Mouse (Mus musculus) heart, embryonic 14.5 days (tissue): ENCODE measurements around the gene Gfy. TPM values are rescaled to one million over a fixed set of nuclear protein-coding genes. Genes with fewer than 3 reads are reported as not detected.

Experiments
- ATAC-seq: fragments of 200-750 bp; cut with Nextera tagmentation; 2 replicates; pipeline ENCODE4 v1.8.0; 2017; ENCODE audit warnings: low read depth, moderate TSS enrichment; ENCODE audit not compliant: insufficient number of reproducible peaks, insufficient read depth, low FRiP score
- H3K27ac ChIP-seq, 2 experiments: fragments of 200-500 bp in 1 of 2; fragments of 300-500 bp in 1 of 2; sonication (generic) in 1 of 2; replicated peaks in 1 of 2; 2 replicates each; pipeline ENCODE4 v1.5.1; 2012 to 2014; ENCODE audit warnings: low read depth in 2 of 2, low read length in 2 of 2, control low read depth in 1 of 2, mild to moderate bottlenecking in 1 of 2, mixed read lengths in 1 of 2; ENCODE audit not compliant: control insufficient read depth in 1 of 2, insufficient read depth in 1 of 2
- H3K27me3 ChIP-seq: fragments of 300-500 bp; sonication (generic); 2 replicates; pipeline ENCODE4 v1.6.1; 2014; ENCODE audit warnings: mild to moderate bottlenecking, low read length, control low read depth; ENCODE audit not compliant: control insufficient read depth, insufficient read depth
- H3K36me3 ChIP-seq: fragments of 300-500 bp; sonication (generic); 2 replicates; pipeline ENCODE4 v1.6.1; 2014; ENCODE audit warnings: mild to moderate bottlenecking, control low read depth, low read length, mixed read lengths; ENCODE audit not compliant: control insufficient read depth, insufficient read depth
- H3K4me1 ChIP-seq, 2 experiments: fragments of 200-500 bp in 1 of 2; fragments of 300-500 bp in 1 of 2; sonication (generic) in 1 of 2; 2 replicates each; pipeline ENCODE4 v1.6.1; 2012 to 2014; ENCODE audit warnings: low read length in 2 of 2, control low read depth in 1 of 2, mixed read lengths in 1 of 2; ENCODE audit not compliant: control insufficient read depth in 2 of 2, insufficient read depth in 2 of 2
- H3K4me2 ChIP-seq: fragments of 300-500 bp; sonication (generic); 2 replicates; pipeline ENCODE4 v1.6.1; 2014; ENCODE audit warnings: mild to moderate bottlenecking, low read length
- H3K4me3 ChIP-seq, 2 experiments: fragments of 200-500 bp in 1 of 2; fragments of 300-500 bp in 1 of 2; sonication (generic) in 1 of 2; 2 replicates each; pipeline ENCODE4 v1.5.1; 2012 to 2014; ENCODE audit warnings: low read length in 2 of 2, mild to moderate bottlenecking in 2 of 2, control low read depth in 1 of 2, low read depth in 1 of 2, moderate library complexity in 1 of 2; ENCODE audit not compliant: control insufficient read depth in 1 of 2, insufficient read depth in 1 of 2
- H3K9ac ChIP-seq: fragments of 300-500 bp; sonication (generic); 2 replicates; pipeline ENCODE4 v1.6.1; 2014; ENCODE audit warnings: mild to moderate bottlenecking, low read length
- H3K9me3 ChIP-seq: fragments of 300-500 bp; sonication (generic); 2 replicates; pipeline ENCODE4 v1.6.1; 2016; ENCODE audit warnings: low read length, control low read depth; ENCODE audit not compliant: control insufficient read depth
- WGBS: fragments of 180-500 bp; shearing (Covaris S2); extraction: QIAGEN DNeasy Blood & Tissue Kit; methylation state at CpG from one replicate; pipeline ENCODE4 v1.1.7; 2014; 5-methylcytosine and 5-hydroxymethylcytosine counted together
- polyA plus RNA-seq: library from polyadenylated mRNA; unstranded; fragments of >200 nt; fragmentation: Nextera tagmentation; extraction: Ambion mirVana; gene quantifications from 2 replicates; pipeline ENCODE4 v1.2.1, GENCODE M21; 2014

Gfy gene
- polyA plus RNA-seq, 1 experiment from 2014 or later = not detected

DNA sequence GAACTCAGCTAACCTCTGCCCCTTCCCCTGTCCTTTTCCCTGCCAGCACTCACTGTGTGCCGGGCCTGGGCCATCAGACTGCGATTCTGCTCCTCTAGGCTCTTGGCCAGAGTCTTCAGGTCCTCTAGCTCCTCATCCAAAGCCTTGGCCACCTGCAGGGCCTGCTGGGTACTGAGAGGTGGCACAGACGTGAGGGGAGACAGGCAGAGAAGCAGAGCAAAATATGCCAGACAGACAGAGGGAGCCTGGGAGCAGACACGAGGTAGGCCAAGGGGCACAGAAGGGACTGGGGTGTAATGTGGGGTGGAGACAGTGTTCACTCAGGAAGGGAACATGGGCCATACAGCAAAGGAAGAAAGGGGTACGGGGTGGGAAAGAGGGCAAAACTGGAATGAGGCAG is 14.0 kb upstream of the Gfy start:
- H3K27ac ChIP-seq = no peak overlapping the region
- no peak overlapping the region for H3K9ac ChIP-seq
- H3K9me3 ChIP-seq = no peaks in the 10 kb centered on the region
- no peak overlapping the region for H3K4me2 ChIP-seq
- no peaks in the 10 kb centered on the region for H3K36me3 ChIP-seq
- H3K27me3 ChIP-seq = peaks cover 29% of the 10 kb centered on the region
- no peak overlapping the region for H3K4me3 ChIP-seq
- 64% methylated on average over 5 of the region's 5 CpGs for WGBS
- peaks cover 15 to 16% of the 10 kb centered on the region in 2 experiments; a peak in 3 of 4 replicates for H3K4me1 ChIP-seq
- no peak for ATAC-seq

DNA sequence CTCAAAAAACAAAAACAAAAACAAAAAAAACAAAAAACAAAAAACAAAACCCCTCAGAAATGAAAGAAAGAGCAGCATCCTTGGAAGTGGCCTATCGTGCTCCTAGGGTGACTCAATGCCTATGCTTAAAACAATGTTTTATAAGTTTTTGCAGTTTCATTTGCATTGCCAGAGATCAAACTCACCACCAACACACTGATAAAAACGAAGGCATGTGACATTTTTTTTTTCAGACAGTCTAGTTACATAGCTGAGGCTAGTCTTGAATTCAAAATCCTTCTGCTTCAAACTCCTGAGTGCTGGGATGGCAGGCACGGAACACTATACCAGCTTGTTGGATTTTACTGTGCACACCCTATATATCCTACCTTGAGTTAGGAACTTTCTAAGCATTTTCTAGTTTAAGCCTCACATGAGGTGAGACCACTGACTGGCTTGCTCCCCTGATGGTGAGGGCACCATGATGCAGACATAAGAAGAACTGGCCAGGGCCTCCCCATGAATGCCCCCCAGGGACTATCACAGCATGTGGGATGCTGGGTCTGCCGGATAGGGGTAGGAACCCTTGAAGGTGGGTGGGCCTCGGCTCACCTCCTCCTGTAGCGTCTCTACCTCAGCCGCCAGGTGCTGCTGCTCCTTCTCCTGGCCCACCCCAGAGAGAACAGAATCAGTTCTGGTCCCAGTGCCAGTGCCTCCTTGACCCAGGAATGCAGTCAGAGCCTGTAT is 13.4 kb upstream of the Gfy start:
- H3K9me3 ChIP-seq = no peaks in the 10 kb centered on the region
- WGBS = 86% methylated on average over 7 of the region's 7 CpGs
- H3K4me3 ChIP-seq = no peak overlapping the region
- H3K27me3 ChIP-seq = peaks cover 36% of the 10 kb centered on the region
- H3K36me3 ChIP-seq = no peaks in the 10 kb centered on the region
- no peak overlapping the region for H3K27ac ChIP-seq
- ATAC-seq = no peak
- H3K4me2 ChIP-seq = no peak overlapping the region
- H3K9ac ChIP-seq = no peak overlapping the region
- peaks cover 15% of the 10 kb centered on the region in 2 experiments; a peak in 3 of 4 replicates for H3K4me1 ChIP-seq

DNA sequence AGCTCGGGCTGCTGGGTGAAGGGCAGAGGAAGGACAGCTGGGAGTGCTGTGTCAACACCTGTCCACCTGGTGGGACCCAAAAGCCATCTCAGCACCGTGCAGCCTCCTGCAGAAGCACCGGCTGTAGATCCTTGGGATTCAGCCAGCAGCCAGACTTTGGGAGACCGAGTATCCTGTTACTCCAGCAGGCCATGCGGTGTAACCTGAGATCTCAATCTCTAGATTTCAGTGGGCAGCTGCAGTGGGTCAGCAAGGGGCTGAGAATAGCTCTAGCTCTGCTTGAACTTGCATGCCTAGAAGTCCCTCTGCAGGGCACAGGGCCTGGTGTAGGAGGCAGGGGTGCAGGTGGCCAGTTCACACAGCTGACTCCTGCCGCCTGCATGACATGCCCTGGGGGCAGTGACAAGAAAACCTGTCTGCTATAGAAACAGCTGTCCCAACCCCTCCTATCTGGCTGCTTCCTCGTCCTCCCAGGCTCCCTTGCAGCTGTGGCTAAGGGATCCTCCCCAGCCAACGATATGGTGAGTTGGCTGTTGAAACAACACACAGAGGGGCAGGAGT is 12.5 kb upstream of the Gfy start:
- H3K4me1 ChIP-seq = peaks cover 15% of the 10 kb centered on the region in 2 experiments; a peak in 3 of 4 replicates
- H3K4me3 ChIP-seq = no peak overlapping the region
- H3K9me3 ChIP-seq = no peaks in the 10 kb centered on the region
- no peak overlapping the region for H3K4me2 ChIP-seq
- peaks cover 41% of the 10 kb centered on the region for H3K27me3 ChIP-seq
- no peak for ATAC-seq
- H3K9ac ChIP-seq = no peak overlapping the region
- no peaks in the 10 kb centered on the region for H3K36me3 ChIP-seq
- 11% methylated on average over 8 of the region's 8 CpGs for WGBS
- no peak overlapping the region for H3K27ac ChIP-seq

DNA sequence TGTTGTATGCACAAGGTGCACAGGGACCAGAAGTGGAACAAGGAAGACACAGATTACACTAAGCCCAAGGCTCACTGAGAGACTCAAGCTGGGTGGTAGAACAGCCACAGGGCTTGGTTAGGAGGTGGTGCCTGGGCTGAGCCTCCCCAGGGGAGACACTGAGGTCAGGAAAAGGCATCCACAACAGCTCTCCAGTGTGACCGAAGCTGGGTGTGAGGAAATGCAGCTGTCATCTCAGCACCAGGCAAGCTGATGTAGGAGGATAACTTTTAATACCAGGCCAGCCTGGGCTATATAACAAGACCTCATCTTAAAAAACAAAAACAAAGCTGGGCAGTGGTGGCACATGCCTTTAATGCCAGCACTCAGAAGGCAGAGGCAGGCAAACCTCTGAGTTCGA is 11.8 kb upstream of the Gfy start:
- Histone ChIP-seq H3K27me3 (peaks cover 48% of the 10 kb centered on the region), H3K9ac (no peak overlapping the region), H3K4me2 (no peak overlapping the region), H3K4me1 (peaks cover 15% of the 10 kb centered on the region in 2 experiments; a peak in 3 of 4 replicates), H3K9me3 (no peaks in the 10 kb centered on the region), H3K27ac (no peak overlapping the region), H3K36me3 (no peaks in the 10 kb centered on the region), H3K4me3 (no peak overlapping the region)
- 56% methylated on average over 2 of the region's 2 CpGs for WGBS
- ATAC-seq = no peak

DNA sequence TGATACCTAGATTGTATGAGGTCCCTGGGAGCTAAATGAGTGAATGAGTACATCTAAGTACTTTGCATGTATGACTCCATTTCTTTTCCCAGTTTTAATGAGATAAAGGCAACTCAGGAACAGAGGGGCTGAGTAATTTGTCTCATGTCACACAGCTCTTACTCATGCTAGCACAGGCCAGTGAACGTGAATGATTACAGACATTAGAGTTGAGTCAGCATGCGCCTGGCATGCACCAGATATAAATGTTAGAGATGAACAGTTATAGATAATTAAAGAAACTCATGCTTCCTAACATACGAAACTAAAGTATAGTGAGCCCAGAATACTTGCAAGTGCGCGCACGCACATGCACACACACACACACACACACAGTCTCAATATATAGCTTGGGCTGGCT is 10.8 kb upstream of the Gfy start:
- Histone ChIP-seq H3K9me3 (no peaks in the 10 kb centered on the region), H3K4me1 (peaks cover 10 to 11% of the 10 kb centered on the region in 2 experiments; a peak in 3 of 4 replicates), H3K27me3 (peaks cover 58% of the 10 kb centered on the region), H3K4me3 (no peak overlapping the region), H3K4me2 (no peak overlapping the region), H3K36me3 (no peaks in the 10 kb centered on the region), H3K9ac (no peak overlapping the region), H3K27ac (no peak overlapping the region)
- WGBS = 84% methylated on average over 6 of the region's 6 CpGs
- no peak for ATAC-seq

DNA sequence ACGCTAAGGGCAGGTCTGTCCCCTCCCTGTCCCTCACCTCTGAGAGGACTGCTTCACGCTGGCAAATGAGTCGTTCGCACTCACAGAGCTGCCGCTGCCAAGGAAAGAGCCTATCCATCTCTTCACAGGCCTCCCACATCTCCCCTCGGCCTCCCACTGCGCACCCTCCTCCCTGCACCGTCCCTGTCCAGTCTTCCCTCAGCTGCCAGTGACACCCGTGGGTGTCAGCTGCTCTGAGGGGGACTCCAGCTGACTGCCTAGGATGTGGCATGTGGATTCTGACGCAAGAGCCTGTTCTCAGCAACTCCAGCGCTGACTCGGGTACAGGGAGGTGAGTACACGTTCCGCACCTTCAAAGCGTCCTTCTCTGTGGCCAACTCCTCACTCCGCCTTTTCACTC is 10.2 kb upstream of the Gfy start:
- no peak overlapping the region for H3K9ac ChIP-seq
- ATAC-seq = no peak

DNA sequence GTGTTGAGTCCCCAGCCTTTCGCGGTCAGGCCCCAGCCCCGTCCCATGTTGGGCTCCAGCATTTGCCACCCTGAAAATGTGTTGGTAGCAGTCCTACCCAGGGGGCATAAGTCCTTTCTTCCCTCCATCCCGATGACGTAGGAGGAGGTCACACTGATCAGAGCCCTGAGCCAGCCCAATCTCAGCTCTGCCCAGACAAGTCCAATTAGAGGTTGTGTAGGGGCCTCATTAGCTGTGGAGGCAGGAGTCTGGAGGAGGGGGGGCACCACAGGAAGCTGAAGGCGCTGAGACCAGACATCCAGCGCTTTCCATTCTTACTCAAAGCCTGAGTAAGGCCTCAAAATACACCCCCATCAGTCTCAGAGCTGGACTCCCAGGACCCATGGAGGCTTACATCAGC is 6.6 kb upstream of the Gfy start:
- Histone ChIP-seq H3K36me3 (no peaks in the 10 kb centered on the region), H3K27ac (no peak overlapping the region), H3K9me3 (no peaks in the 10 kb centered on the region), H3K4me1 (peaks cover 4 to 17% of the 10 kb centered on the region in 2 experiments; a peak in 3 of 4 replicates), H3K9ac (no peak overlapping the region), H3K4me3 (no peak overlapping the region), H3K27me3 (peaks cover 94% of the 10 kb centered on the region), H3K4me2 (no peak overlapping the region)
- ATAC-seq = no peak
- WGBS = 55% methylated on average over 7 of the region's 7 CpGs

More for the DNA sequence above, 10.2 kb upstream of the Gfy start:
- Histone ChIP-seq H3K4me1 (peaks cover 7 to 8% of the 10 kb centered on the region in 2 experiments; a peak in 3 of 4 replicates), H3K27me3 (peaks cover 64% of the 10 kb centered on the region), H3K4me2 (no peak overlapping the region), H3K9me3 (no peaks in the 10 kb centered on the region), H3K4me3 (no peak overlapping the region), H3K36me3 (no peaks in the 10 kb centered on the region), H3K27ac (no peak overlapping the region)
- WGBS = 39% methylated on average over 16 of the region's 16 CpGs
